Mouse (Mus musculus): ENCODE data around the gene Ifi205. TPM values are rescaled to one million over a fixed set of nuclear protein-coding genes. Genes with fewer than 3 reads are reported as not detected.
A peak's percentile ranks its signal among the peaks of the same experiment; 100 is the strongest.
"Not testable (repeated sequence)": the region's sequence is repeated elsewhere in the genome, so short reads cannot be mapped to it uniquely, and the experiment has no call there.

Ifi205 gene
- polyA plus RNA-seq, 1 experiment from 2014 or later, result 0.82 TPM

GRCm38 (mm10) chr1:174048227-174048626 lies 16.6 kb upstream of the Ifi205 start:
- not testable (repeated sequence) for H3K27me3 ChIP-seq (replicated peaks; ENCODE audit: control insufficient read depth, insufficient read depth, low read length); ATAC-seq (replicated peaks; ENCODE audit: low FRiP score); H3K4me2 ChIP-seq; H3K4me1 ChIP-seq (replicated peaks; ENCODE audit: control insufficient read depth, insufficient read depth, low read length); H3K4me3 ChIP-seq (ENCODE audit: low read depth, low read length); H3K36me3 ChIP-seq (ENCODE audit: control insufficient read depth, insufficient read depth, low read length); H3K9me3 ChIP-seq (ENCODE audit: control insufficient read depth, low read length); H3K27ac ChIP-seq (ENCODE audit: low read depth, low read length); DNase-seq (ENCODE audit: low spot score); H3K9ac ChIP-seq (ENCODE audit: low read depth, low read length)
- WGBS, result 55% methylated on average over 6 of the region's 6 CpGs

- no peaks in the 10 kb centered on the region for H3K27me3 ChIP-seq (replicated peaks; ENCODE audit: control insufficient read depth, insufficient read depth, low read length)
- H3K36me3 ChIP-seq (ENCODE audit: control insufficient read depth, insufficient read depth, low read length), result no peaks in the 10 kb centered on the region
- H3K9me3 ChIP-seq (ENCODE audit: control insufficient read depth, low read length), result no peaks in the 10 kb centered on the region
- no peak for ATAC-seq (replicated peaks; ENCODE audit: low FRiP score)
- no peak overlapping the region for H3K9ac ChIP-seq (ENCODE audit: low read depth, low read length)
- H3K4me1 ChIP-seq (replicated peaks; ENCODE audit: control insufficient read depth, insufficient read depth, low read length), result no peaks in the 10 kb centered on the region
- H3K27ac ChIP-seq (ENCODE audit: low read depth, low read length), result no peak overlapping the region
- no peak for DNase-seq (ENCODE audit: low spot score)
- WGBS, result 71% methylated on average over 2 of the region's 2 CpGs
- H3K4me2 ChIP-seq, result no peak overlapping the region
- H3K4me3 ChIP-seq (ENCODE audit: low read depth, low read length), result no peak overlapping the region
Observed at GRCm38 (mm10) chr1:174044431-174044830, 12.8 kb upstream of the Ifi205 start.

GRCm38 (mm10) chr1:174042091-174042884 lies 10.7 kb upstream of the Ifi205 start:
- H3K27me3 ChIP-seq (replicated peaks; ENCODE audit: control insufficient read depth, insufficient read depth, low read length); H3K9ac ChIP-seq (ENCODE audit: low read depth, low read length); H3K27ac ChIP-seq (ENCODE audit: low read depth, low read length); H3K4me2 ChIP-seq; DNase-seq (ENCODE audit: low spot score); H3K9me3 ChIP-seq (ENCODE audit: control insufficient read depth, low read length); H3K4me1 ChIP-seq (replicated peaks; ENCODE audit: control insufficient read depth, insufficient read depth, low read length); H3K36me3 ChIP-seq (ENCODE audit: control insufficient read depth, insufficient read depth, low read length); H3K4me3 ChIP-seq (ENCODE audit: low read depth, low read length): not testable (repeated sequence)
- 81% methylated on average over 12 of the region's 12 CpGs for WGBS
- peak; percentile 25; the same call in 1 of the 2 replicates for ATAC-seq (replicated peaks; ENCODE audit: low FRiP score)

- no peak for DNase-seq (ENCODE audit: low spot score)
- Histone ChIP-seq H3K4me1 (replicated peaks; ENCODE audit: control insufficient read depth, insufficient read depth, low read length) (no peaks in the 10 kb centered on the region), H3K36me3 (ENCODE audit: control insufficient read depth, insufficient read depth, low read length) (no peaks in the 10 kb centered on the region), H3K4me3 (ENCODE audit: low read depth, low read length) (no peak within 1 kb of the TSS), H3K27me3 (replicated peaks; ENCODE audit: control insufficient read depth, insufficient read depth, low read length) (no peaks in the 10 kb centered on the region), H3K4me2 (no peak within 1 kb of the TSS), H3K9me3 (ENCODE audit: control insufficient read depth, low read length) (no peaks in the 10 kb centered on the region), H3K27ac (ENCODE audit: low read depth, low read length) (no peak within 1 kb of the TSS), H3K9ac (ENCODE audit: low read depth, low read length) (no peak within 1 kb of the TSS)
- no peak for ATAC-seq (replicated peaks; ENCODE audit: low FRiP score)
- WGBS, result 67% methylated on average over 7 of the region's 7 CpGs
Observed at GRCm38 (mm10) chr1:174040523-174041177, 9.0 kb upstream of the Ifi205 start, which contains the start of gene Olfr433. Olfr433 (plus strand) TSS chr1:174040705.

- ATAC-seq (replicated peaks; ENCODE audit: low FRiP score) (no peak), DNase-seq (ENCODE audit: low spot score) (no peak)
- no peak overlapping the region for H3K4me2 ChIP-seq
- no peaks in the 10 kb centered on the region for H3K36me3 ChIP-seq (ENCODE audit: control insufficient read depth, insufficient read depth, low read length)
- H3K4me1 ChIP-seq (replicated peaks; ENCODE audit: control insufficient read depth, insufficient read depth, low read length), result no peaks in the 10 kb centered on the region
- H3K9me3 ChIP-seq (ENCODE audit: control insufficient read depth, low read length), result no peaks in the 10 kb centered on the region
- no peak overlapping the region for H3K27ac ChIP-seq (ENCODE audit: low read depth, low read length)
- H3K9ac ChIP-seq (ENCODE audit: low read depth, low read length), result no peak overlapping the region
- H3K4me3 ChIP-seq (ENCODE audit: low read depth, low read length), result no peak overlapping the region
- H3K27me3 ChIP-seq (replicated peaks; ENCODE audit: control insufficient read depth, insufficient read depth, low read length), result no peaks in the 10 kb centered on the region
- 85% methylated on average over 3 of the region's 3 CpGs for WGBS
Observed at GRCm38 (mm10) chr1:174038480-174038879, 6.9 kb upstream of the Ifi205 start.

GRCm38 (mm10) chr1:174035841-174036240 lies 4.2 kb upstream of the Ifi205 start:
- WGBS, result 63% methylated on average over 4 of the region's 4 CpGs

GRCm38 (mm10) chr1:174007050-174007449 lies 24.6 kb downstream of the Ifi205 start:
- H3K4me3 ChIP-seq (ENCODE audit: low read depth, low read length); H3K27ac ChIP-seq (ENCODE audit: low read depth, low read length); DNase-seq (ENCODE audit: low spot score); H3K9ac ChIP-seq (ENCODE audit: low read depth, low read length); H3K9me3 ChIP-seq (ENCODE audit: control insufficient read depth, low read length); H3K27me3 ChIP-seq (replicated peaks; ENCODE audit: control insufficient read depth, insufficient read depth, low read length); H3K36me3 ChIP-seq (ENCODE audit: control insufficient read depth, insufficient read depth, low read length); H3K4me1 ChIP-seq (replicated peaks; ENCODE audit: control insufficient read depth, insufficient read depth, low read length); H3K4me2 ChIP-seq; ATAC-seq (replicated peaks; ENCODE audit: low FRiP score): not testable (repeated sequence)

More at GRCm38 (mm10) chr1:174035841-174036240, 4.2 kb upstream of the Ifi205 start:
- no peaks in the 10 kb centered on the region for H3K36me3 ChIP-seq (ENCODE audit: control insufficient read depth, insufficient read depth, low read length)
- H3K9me3 ChIP-seq (ENCODE audit: control insufficient read depth, low read length), result no peaks in the 10 kb centered on the region
- DNase-seq (ENCODE audit: low spot score), result no peak
- no peaks in the 10 kb centered on the region for H3K27me3 ChIP-seq (replicated peaks; ENCODE audit: control insufficient read depth, insufficient read depth, low read length)
- H3K4me3 ChIP-seq (ENCODE audit: low read depth, low read length), result no peak overlapping the region
- no peaks in the 10 kb centered on the region for H3K4me1 ChIP-seq (replicated peaks; ENCODE audit: control insufficient read depth, insufficient read depth, low read length)
- no peak overlapping the region for H3K27ac ChIP-seq (ENCODE audit: low read depth, low read length)
- no peak overlapping the region for H3K4me2 ChIP-seq
- H3K9ac ChIP-seq (ENCODE audit: low read depth, low read length), result no peak overlapping the region
- no peak for ATAC-seq (replicated peaks; ENCODE audit: low FRiP score)

GRCm38 (mm10) chr1:174004352-174005109 lies 27.1 kb downstream of the Ifi205 start:
- H3K4me2 ChIP-seq; H3K9ac ChIP-seq (ENCODE audit: low read depth, low read length); H3K27me3 ChIP-seq (replicated peaks; ENCODE audit: control insufficient read depth, insufficient read depth, low read length); H3K27ac ChIP-seq (ENCODE audit: low read depth, low read length); H3K9me3 ChIP-seq (ENCODE audit: control insufficient read depth, low read length); DNase-seq (ENCODE audit: low spot score); H3K4me1 ChIP-seq (replicated peaks; ENCODE audit: control insufficient read depth, insufficient read depth, low read length); H3K36me3 ChIP-seq (ENCODE audit: control insufficient read depth, insufficient read depth, low read length); H3K4me3 ChIP-seq (ENCODE audit: low read depth, low read length); ATAC-seq (replicated peaks; ENCODE audit: low FRiP score): not testable (repeated sequence)
- WGBS, result 41% methylated on average over 2 of the region's 3 CpGs
